Mouse (Mus musculus): ENCODE measurements around the gene Sat2.
A peak's percentile ranks its signal among the peaks of the same experiment; 100 is the strongest.
"Not testable (repeated sequence)": the region's sequence is repeated elsewhere in the genome, so short reads cannot be mapped to it uniquely, and the experiment has no call there.

The Sat2 gene

DNA sequence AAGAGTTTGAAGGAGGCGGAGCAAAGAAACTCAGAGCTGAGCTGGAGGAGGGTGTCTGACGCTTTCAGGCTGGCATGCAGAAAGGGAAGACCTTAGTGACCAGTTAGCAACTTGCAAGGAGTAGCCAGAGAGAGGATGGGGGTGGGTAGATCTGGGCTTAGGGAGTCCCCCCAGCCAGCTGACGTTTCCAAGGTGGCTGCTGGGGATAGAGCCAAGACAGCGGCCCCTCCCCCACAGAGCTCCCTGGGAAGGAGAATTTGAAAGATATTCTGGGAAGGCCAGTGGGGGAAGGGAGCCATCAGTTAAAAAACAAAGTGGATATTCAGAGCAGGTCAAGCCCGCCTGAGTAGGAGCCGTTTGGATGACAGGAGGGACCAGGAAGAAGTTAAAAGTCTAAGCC lies 21.7 kb upstream of the Sat2 start:
- DNase-seq (ENCODE audit: low spot score) = peak; percentile 86

DNA sequence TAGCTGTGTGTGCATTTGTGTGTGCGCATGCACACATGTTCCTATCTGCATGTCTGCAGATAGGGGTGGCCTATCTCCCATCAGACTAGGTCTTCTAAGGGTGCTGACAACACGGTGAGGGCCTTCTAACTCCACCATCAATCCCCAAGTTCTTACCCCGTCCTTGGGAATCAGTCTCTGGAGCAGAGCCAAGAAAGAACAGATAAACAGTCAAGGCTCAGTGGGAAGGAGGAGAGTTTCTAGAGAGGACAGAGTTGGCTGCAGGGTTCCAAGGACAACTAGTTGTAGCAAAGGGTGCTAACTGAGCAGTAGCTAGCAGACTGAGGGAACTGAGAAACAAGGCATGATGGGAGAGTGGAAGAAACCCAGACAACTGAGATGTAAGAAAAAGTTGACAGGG lies 20.1 kb upstream of the Sat2 start:
- DNase-seq (ENCODE audit: low spot score) = peak; percentile 20

DNA sequence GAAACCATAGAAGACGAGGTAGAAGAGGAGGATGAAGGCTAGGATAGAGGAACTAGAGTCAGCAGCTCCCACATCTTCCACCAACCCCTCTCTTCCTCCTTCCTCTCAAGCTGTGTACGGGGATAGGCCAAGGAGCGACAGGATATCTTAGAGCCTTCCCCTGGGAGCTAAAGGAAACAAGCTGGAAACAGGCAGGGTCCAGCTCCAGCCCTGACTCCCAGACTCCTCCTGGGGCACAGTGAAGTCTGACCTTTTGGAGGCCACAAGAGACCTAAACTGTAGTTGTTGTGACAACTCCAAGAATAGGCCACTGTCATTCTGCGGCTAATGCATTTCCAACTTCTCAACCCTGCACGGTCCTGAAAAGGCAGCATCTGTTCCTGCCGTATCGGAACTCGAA lies 18.3 kb upstream of the Sat2 start:
- no peak for DNase-seq (ENCODE audit: low spot score)

DNA sequence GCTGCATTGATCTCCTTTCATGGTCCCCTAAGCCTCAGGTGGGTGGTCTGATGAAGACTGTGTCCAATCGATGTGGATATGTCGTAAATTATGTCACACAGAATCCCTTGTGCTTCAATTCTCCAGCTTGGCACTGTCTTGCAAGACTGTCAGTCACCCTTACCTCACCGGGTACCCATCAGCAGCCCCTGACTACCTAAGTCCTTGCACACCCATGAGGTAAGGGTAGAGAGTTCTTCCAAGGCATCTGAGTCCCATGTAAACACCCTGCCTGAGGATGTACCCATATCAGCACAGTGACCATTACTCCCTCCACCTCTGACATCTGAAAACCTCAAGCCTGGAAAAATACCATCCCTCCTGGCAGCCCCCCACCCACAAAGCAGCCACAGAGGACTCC lies 17.5 kb upstream of the Sat2 start:
- no peak for DNase-seq (ENCODE audit: low spot score)

DNA sequence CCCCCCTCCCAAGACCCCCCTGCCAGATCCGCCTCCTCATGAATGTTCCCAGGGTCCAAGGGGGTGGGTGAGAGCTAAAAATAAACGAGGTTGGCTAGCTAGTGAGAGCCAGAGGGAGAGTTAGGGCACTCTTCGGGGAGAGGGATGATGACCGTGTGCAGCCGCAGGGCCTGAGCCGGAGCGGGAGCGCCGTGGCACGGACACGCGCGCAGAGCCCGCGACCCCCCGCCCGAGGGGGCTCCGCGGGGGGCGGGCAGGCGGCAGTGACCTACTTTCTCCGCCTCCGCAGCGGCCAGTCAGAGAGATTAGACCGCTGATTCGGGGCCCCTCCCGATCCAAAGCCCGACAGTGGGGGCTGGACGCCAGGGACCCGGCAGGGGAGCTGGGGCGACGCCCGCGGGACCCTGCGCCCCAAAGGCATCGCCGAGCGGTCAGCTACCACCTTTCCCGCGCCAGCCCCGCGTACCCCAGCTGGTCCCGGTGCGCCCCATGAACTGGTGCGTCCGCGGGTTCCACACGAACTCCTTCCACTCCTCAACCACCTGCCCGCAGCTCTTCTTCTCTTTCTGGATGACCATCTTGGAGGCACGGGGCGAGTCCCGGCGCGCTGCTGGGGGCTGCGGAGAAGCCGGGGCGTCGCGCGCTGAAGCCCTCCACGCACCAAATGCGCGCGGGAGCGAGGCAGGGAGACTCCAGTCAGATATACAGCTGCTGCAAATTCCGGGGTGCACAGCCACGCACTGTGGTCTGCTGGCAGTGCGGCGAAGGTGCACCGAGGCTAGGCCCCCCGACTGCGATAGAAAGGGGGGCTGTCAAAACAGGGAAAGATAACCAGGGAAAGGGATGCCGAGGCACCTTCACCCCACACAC lies 16.8 kb upstream of the Sat2 start:
- peak; percentile 47 for DNase-seq (ENCODE audit: low spot score)

DNA sequence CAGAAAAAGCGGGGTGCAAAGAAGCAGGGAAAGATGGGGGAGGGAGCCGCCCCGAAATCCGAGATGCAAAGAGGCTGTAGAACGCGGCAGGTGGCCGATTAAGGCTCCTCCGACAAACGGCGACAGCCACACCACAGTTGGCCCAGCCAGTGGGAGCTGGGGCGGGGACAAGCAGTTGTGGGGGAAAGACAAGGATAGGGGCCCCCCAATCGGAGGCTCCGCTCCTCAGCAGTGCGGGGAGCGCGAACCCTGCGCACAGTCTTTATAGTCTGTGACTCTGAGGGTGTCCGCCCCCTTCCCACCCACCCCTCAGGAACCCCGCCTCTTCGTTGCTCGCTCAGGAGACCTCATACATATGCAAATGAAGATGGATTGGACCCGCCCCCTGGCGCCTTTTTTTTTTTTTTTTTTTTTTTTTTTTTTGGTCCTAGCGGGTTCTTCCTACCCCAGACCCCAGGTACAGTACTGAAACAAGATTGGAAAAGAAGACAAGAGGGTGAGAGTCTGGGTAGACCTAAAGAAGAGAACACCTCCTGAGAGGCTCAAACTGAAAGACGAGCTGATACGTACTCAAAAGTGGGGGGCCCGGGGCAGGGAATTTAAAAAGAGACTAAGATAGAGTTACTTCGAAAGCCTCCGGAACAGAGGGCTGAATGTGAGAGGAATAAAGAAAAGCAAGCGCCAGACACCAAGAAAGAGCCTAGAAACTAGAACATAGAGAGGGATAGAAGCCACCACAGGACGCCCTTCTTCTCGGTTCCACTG lies 15.9 kb upstream of the Sat2 start, which contains the start of gene Atp1b2:
Gene Atp1b2 (minus strand): TSS at position 217 of the 765 bp plus-strand sequence.
- peak; percentile 86 for DNase-seq (ENCODE audit: low spot score)

DNA sequence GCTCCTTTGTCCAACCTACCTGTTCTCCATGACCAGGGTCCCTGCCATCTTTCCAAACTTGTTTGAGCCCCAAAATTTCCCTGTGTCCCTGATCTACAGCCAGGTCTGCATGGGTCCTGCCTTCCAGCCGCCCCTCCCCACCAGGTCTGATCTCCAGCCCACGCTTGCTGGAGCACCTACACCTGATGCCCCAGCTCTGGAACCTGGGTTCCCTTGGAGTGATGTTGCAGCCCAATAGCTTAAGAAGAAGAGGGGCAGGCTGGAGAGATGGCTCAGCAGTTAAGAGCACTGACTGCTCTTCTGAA lies 15.4 kb upstream of the Sat2 start:
- no peak for DNase-seq (ENCODE audit: low spot score)

DNA sequence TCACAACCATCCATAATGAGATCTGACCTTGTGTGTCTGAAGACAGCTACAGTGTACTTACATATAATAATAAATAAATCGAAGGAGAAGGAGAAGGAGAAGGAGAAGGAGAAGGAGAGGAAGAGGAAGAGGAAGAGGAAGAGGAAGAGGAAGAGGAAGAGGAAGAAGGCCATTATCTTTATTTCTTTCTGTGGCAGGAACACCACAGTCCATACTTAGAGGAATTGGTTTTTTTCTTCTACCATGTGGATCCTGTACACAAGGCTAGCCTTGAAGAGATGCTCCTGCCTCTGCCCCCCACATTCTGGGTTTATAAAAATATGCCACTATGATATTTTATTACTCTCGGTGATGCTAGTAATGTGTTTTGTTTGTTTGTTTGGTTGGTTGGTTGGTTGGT lies 15.0 kb upstream of the Sat2 start:
- DNase-seq (ENCODE audit: low spot score) = no peak

DNA sequence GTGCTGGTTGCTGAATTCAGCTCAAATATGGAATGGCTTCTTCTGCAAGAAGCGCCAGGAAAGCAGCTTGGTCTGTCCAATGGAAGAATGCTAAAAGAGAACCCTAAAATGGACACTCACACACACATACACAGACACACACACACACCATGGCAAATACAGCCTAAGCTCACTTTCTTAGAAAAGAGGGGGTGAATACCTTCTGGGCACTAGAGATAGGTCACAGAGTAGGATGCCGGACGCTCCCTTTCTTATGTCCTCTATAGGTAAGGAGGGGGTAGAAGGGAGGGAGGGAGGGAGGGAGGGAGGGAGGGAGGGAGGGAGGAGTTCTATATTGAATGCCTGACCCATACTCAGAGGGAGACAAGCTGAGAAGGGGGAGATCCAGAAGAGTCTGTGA lies 13.3 kb upstream of the Sat2 start:
- no peak for DNase-seq (ENCODE audit: low spot score)

DNA sequence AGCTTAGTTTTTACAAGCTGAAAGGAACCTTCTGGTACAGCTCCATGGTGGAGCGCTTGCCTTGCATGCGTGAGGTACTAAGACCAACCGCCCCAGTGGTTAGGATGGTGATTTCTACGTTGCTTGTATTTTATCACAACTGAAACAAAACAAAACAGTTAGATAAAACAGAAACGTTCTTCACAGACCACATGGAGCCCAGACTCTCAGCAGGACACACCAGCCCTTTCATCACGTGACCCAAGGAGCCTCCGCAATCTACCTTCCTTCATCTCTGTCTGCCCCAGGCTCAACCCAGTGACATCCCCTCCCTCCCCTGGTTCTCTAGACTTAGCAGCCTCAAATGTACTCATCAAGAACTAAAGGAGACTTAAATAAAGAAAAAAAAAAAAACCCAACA lies 12.4 kb upstream of the Sat2 start:
- no peak for DNase-seq (ENCODE audit: low spot score)

DNA sequence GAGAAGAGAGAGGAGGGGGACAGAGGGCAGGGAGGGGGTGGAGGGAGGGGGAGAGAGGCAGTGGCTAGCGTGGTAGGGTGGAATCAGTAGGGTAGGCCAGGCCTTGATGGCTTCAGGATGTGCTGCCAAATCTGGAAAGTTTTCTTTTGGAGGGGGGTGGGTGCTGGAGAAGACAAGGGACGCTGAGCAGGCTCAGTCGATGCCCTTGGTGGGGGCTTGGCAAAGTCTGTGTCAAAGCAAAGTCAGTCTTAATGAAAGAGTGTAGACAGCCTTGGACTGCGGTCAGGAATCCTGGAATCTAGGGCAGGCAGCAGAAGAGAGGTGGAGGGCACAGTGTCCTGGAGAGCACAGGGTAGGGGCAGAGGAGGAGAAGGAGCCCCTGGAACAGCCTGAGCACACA lies 10.9 kb upstream of the Sat2 start:
- DNase-seq (ENCODE audit: low spot score) = no peak

DNA sequence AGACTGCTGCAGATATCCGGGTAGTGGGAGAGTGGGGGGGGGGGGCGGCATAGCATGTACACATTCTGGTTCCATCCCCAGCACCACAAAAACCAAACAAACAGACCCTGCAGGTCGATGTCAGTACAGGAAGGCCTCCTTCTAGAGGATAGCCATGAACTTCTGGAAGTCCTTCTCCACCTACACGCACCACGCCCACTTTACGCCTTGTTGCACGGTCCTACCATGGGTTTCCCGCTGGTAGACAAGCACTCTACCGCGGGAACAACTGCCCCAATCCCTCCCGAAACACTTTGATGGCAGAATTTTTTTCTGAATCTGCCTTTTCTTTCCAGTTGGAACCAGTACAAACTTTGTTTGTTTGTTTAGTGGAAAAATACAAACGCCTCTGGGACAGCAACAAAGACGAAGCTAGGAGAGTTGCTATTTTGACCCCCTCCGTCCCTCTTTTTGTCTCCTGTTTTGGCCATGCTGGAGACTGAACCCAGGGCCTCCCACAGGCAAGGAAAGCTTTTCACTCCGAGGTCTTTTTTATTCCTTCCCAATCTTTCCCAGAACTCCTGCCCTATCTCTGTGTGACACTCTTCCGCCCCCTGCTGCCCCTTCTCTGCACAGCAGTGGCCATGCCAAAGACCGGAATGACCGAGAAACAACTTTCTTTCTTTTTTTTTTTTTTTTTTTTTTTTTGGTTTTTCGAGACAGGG lies 8.1 kb upstream of the Sat2 start:
- DNase-seq (ENCODE audit: low spot score) = peak; percentile 89

DNA sequence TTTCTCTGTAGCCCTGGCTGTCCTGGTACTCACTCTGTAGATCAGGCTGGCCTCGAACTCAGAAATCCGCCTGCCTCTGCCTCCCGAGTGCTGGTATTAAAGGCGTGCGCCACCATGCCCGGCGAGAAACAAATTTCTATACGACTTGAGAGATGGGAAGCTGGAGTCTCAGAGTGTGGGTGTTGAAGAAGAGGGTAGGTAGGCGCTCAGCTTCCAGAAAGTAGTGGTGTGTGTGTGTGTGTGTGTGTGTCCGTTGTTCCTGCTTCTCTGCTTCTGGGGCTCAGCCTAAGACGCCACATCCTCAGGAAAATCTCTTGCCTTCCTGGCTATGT lies 7.6 kb upstream of the Sat2 start:
- DNase-seq (ENCODE audit: low spot score) = not testable (repeated sequence)

DNA sequence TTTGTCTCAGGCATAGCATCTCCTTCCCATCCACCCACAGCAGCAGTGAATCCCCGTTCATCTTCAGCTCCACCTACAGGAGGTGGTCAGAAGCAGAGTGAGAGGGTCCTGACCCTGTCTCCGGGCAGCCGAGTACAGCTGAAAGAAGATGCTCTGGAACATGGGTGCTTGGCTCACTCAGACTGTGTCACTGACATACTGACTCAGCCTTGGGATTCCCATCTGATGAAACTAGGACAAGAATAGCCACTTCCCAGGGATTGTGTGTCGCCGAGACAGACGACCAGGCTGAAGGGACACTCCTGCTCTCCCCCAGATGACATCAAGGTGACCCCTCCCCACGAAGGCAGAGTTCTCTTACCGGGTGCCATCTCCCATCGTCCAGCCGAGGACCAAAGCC lies 5.0 kb upstream of the Sat2 start:
- no peak for DNase-seq (ENCODE audit: low spot score)

DNA sequence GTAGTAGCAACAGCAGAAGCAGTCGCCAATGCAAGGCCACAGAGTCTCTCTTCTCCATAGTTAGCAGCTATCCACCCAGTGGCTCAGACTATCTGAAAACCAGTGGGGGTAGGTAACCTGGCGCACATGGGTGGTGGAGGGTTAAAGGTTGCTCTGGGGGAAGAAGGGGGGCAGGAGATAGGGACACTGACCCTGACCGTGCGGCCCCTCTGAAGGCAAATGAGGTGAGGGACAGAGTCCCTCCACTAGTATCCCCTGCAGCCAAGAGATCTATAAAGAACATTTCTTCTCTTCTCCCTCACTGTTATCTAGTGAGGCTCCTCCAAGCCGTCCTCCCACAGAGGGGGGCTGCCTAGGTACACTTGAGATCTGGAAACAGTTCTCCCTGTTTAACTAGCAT lies 4.0 kb upstream of the Sat2 start, which contains the start of gene Shbg:
Gene Shbg (minus strand): TSS at position 101 of the 400 bp plus-strand sequence.
- DNase-seq (ENCODE audit: low spot score) = no peak

DNA sequence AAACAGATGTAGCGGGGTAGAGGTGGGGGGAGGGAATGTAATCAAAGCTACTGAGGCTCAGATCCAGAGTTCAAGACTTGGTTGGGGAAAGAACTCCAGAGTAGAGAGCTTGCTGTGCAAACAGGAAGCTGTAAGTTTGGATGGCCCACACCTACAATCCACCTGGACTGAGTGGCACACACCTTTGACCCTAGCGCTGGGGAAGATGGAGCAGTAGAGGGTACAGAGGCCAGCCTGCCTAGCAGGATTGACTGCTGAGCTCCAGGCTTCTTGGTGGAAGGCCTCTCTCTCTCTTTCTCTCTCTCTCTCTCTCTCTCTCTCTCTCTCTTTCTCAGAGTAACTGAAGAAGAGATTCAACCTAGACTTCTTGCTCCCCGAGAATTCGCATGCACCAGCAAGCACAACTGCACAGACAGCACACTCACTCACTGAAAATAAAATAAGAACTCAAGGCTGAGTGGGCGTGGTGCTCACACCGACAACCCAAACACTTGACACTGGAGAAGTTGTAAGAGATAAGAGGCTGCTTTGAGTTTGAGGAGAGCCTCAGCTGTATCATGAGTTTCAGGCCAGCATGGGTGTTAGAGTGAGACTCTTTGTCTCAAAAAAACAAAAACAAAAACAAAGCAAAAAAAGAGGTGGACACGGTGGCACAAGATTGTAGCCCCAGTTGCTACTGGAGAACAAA lies 1.3 kb upstream of the Sat2 start:
- DNase-seq (ENCODE audit: low spot score) = peak; percentile 29

DNA sequence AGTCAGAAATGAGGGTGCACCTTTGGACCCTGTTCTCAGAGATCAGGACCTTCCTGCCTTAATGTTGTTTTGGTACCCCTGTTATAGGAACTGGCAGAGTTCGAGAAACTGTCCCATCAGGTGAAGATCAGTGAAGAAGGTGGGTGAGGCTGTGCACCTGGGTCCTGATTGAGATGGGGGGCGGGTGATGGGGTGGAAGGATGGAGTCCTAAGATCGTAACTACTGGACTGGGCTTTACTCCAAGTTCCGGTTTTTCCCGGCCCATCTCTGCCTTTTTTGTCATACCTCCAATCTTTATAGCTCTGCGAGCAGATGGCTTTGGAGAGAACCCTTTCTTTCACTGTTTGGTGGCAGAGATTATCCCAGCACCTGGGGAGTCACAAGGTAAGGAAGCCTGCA lies 582 bp downstream of the Sat2 start:
- DNase-seq (ENCODE audit: low spot score) = no peak

DNA sequence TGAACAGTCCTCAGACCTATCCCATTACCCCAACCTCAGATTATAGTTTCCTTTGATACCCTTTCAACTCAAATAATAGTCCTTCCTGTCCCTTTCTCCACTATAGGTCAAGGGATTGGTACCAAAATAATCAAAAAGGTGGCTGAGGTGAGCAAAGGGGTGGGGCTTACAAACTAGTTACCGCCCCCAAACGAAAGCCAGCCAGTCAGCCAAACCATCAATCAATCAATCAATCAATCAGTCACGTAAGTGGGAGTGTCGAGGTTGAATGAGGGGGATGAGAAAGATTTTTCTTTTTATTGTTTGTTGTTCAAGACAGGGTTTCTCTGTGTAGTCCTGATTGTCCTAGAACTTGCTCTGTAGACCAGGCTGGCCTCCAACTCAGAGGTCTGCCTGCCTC lies 1.2 kb downstream of the Sat2 start:
- no peak for DNase-seq (ENCODE audit: low spot score)

DNA sequence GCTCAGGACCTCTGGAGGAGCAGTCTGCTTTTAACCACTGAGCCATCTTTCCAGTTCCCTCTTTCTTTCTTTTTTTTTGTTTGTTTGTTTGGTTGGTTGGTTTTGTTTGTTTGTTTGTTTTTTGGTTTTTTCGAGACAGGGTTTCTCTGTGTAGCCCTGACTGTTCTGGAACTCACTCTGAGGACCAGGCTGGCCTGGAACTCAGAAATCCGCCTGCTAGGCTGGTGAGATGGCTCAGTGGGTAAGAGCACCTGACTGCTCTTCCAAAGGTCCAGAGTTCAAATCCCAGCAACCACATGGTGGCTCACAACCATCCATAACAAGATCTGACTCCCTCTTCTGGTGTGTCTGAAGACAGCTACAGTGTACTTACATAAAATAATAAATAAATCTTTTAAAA lies 2.5 kb downstream of the Sat2 start:
- not testable (repeated sequence) for DNase-seq (ENCODE audit: low spot score)

DNA sequence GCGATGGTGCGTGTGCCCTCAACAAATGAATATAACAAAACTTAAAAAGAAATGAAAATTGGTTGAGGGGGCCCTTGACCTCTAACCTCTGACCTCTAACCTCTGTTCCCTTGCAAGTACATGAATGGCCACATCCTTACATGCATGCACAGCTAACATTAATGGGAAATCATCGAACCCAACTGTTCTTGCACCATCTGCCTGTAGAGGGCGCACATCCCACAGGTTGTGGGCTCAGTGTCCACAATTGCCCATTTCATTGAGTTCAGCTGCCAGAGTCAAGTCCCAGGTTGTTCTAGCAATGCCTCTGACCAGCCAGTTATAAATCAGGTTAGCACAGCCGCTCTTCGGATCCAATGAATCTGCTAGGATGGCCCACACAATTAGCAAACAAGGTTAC lies 6.5 kb downstream of the Sat2 start:
- peak; percentile 68 for DNase-seq (ENCODE audit: low spot score)

DNA sequence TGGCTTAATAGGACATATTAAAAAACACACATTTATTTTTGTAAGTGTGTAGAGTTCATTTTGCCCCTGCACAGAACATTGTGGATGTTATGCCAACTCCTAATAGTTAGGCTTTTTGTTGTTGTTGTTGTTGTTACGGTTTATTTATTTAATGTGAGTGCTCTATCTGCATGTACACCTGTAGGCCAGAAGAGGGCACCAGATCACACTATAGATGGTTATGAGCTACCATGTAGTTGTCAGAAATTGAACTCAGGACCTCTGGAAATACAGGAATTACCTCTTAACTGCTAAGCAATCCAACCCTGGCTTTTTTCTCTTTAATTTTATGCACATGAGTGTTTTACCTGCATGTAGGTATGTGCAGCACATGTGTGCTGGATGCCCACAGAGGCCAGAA lies 8.0 kb downstream of the Sat2 start:
- DNase-seq (ENCODE audit: low spot score) = no peak
